Mouse (Mus musculus) layer of hippocampus, adult 9-11 months (tissue): ENCODE data around the gene Kdm2a.

ENCODE experiments used
- DNase-seq: peaks from one replicate; pipeline ENCODE4 v3.0.0; 2022

The Kdm2a gene

DNA sequence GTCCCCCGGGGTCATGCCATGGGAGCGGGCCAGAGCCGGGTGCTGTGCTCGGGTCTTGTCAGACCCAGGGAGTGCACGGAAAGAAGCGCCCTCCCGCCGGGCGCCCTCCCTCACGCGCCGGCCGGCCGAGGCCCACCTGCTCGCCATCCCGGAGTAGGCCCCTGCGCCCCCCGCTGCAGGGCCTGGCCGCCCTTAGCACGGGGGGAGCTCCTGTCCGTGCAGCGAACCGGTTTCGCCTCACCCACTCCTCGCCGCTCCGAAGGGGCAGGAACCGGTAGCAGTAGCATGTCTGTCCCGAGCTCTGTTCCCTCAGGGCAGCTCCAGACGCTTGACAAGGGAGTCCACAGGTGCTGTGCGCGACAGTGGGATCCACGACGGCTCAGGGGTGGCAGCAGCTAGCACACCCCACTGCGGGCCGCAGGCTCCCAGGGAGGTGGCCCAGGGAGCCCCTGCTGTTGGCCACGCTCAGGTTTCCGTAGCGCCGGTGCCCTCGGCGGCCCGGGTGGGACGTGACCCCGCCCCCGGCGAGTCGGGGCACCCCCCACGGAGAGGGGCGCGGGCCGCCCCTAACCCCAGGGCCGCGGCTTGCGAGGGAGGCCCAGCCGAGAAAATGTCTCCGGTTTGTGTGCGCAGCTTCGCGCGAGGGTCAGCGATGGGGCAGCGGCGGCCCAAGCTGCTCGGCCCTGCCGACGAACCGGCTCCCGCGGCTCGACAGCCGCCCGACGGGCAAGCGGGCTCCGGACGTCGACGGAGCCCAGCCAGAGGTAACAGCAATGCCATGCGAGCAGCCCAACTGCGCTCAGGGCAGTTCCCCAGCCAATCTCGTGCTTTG, at the start of gene Kdm2a:
Gene Kdm2a, minus strand, starts transcription at position 488 of the 832 bp plus-strand sequence.
- DNase-seq, result peak; percentile 45

DNA sequence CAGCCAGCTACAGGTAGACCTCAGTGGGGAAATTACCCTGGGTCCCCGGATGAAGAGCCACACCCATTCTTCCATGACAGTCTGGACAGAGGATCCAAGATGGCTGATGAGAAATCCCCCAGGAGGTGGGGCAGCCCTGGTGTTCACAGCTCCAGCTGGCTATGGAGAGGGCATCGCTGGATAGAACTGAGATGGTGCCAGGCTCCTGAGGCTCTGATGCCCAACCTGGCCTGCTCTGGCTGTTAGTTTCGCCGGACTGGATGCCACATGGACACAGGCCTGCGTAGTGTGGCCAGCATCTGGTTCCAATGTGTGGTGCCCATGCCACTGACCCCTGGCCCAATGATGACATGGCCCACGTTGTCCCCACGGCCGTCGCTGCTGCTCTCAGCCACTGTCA, 49.4 kb upstream of the Kdm2a start:
- DNase-seq, result no peak

DNA sequence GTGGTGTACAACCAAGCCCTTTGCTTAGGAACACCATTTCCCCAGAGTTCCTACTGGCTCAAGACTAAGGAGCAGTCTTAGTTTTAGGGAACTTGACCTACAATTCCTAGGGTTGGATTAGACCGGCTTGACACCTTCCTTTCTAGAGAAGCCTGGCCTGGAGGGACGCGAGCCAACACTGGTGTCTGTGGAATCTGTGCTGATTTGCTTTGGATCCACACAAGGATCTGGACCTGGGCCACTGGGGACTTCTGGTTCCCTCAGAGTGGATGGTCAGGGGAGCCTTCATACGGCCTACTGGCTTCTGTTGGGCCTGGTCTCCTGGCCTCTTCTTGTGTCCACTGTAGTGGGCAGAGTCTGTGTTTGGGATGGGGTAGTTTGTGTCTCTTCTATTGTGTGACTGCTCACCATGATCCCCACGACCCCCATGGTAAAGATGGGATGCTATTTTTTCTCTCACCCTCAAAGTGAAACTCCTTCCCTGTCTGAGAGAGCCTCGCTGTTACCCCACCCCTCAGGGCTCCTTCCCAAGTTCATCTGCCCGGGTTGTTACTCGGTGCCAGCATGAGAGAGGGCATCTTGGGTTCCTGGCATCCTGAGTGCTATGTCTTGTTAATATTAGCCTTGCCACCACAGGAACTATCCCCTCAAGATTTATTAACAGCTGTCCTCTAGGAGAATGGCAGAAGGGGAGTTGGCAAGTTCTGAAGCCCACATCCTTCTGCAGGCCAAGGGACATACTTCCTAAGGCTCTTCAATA, 48.8 kb upstream of the Kdm2a start:
- DNase-seq, result no peak

DNA sequence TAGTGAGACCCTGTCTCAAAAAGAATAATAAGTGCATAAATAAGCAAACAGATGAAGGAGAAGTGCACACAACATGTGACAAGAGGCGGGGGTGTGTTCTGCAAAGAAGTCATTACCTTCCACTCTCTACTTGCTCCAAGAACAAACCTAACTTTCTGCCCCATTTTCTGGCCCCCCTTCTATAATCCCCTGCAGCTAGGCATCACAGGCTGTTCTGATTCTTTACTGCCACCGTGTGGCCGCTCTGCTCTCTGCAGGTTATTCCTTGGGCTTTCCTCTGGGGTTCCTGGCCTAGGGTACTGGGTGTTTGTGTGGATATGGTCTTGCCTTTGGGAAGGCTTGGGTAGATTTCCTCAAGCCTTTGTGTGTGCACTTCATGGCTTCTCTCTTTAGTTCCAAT, 44.3 kb upstream of the Kdm2a start:
- peak; percentile 45 for DNase-seq

DNA sequence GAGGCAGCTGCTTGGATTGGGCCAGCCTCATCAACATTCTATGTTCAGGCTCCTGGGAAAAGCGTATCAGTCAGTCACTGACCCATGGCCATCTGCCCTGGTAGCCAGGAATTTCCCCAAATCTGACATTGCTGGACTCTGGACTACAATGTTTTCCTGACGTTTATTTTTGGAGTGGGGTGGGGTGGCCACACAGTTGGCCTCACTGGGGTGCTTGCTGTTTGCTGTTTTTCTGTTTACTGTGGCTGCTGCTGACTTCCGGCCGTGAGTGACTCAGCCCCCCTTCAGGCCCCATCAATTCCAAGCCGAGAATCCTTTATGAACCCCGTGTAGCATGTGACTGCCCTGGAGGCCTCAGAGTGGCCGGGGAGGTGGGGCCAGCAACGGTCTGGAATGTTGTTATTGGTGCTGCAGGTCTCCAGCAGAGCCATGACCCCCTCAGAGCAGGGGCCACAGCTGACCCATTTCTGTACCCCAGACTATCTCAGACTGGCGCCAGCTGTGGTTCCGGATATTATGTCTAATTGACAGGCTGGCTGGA, 43.6 kb upstream of the Kdm2a start:
- DNase-seq, result no peak

DNA sequence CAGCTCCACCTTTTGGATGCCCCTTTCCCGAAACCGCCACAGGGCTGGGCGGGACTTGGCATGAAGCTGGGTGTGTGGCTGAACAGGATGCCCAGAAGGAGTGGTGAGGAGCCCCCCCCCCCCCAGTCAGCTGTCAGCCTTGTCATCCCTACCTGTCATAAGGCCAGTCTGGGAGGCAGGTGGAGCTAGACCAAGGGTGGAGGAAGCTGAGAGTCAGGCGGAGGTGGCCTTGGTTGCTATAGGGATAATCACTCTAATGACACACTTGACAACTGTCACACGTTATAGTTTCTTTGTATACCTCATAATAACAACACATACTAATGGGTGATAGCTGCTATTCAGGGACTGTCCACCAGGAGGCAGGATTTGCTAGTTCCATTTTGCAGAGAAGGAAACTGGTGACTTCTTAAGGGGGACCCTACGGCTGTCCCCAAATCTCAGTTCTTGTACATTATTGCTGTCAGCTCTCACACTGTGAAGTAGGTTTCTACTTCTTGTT, 43.1 kb upstream of the Kdm2a start:
- peak; percentile 19 for DNase-seq

DNA sequence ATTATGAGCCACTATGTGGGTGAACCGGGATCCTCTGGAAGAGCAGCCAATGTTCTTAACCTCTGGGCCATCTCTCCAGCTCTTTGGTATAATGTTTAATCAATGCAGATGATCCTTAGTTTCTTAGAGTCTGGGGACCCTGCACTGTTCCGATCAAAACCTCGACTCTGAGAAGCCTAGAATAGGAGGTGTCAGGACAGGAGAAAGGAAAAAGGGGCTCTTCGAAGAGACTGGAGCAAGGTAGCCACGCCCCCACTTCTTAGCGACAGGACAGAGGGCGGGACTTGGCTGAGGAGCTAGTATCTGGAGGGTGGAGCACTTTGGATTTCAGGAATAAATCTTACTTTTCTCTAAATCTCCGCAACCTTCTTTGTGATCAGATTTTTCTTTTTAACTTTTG, 42.1 kb upstream of the Kdm2a start:
- DNase-seq, result no peak

DNA sequence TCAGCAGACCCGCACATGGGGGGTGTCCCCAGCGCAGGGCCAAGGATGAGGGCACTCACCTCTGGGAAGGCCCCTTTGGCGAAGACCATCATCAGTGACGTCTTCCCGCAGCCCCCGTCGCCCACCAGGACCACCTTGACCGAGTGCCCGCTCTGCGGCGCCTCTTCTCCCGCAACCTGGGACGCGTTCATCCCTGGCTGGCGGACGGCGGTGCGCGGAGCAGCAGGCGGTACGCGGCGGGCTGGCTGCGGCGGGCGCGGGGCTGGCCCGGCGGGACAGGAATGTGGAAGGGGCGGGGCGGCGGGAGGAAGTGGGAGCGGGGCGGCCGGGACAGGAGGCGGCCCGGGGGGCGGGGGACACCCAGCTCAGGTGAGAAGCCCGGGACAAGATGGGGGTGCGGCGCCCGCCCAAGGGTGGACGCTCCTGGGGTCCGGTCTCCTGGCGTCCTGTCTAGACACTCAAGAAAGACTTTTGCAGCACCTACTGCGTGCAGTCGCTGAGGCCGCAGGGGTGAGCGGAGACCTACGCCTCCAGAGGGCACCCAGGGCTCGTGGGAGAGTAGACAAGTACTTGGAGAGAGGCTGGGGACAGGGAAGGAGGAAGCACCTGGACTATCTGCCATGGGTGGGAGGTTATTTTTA, 41.2 kb upstream of the Kdm2a start, which contains the start of gene Rhod:
Gene Rhod, minus strand, starts transcription at position 272 of the 641 bp plus-strand sequence.
- no peak for DNase-seq

DNA sequence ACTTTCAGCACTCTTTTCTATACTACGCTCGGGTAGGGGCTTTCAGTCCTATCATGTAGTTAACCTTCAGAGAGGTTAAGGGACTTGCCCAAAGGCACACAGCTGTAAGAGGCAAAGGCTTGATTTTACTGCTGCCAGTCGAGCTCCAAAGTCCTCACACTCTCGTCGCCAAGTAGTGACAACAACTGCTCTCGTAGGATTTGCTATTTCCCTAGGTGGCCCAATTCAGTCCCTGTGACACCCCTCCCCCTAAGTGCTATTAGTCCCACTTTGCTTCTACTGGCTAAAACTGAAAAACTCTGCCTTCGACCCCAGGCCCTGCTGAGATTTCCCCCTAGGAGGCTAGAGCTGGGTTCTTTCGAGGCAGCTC, 40.7 kb upstream of the Kdm2a start:
- DNase-seq, result no peak

DNA sequence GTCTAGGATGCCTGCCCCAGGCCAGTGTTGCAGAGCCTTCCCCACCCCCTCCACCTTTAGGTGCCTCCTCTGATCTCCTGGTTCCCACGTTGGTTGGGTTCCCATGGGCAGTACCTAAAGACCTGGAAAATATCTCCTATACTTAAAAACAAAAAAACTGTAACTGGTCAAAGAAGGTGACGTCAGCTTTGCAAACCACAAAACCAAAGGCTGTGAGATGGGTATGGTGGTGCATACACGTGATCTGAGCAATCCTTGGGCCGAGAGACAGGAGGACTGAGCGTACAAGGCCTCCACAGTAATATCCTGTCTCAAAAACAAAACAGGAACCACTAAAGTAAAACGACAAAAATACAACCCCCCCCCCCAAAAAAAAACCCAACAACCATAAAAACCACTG, 39.8 kb upstream of the Kdm2a start:
- no peak for DNase-seq

DNA sequence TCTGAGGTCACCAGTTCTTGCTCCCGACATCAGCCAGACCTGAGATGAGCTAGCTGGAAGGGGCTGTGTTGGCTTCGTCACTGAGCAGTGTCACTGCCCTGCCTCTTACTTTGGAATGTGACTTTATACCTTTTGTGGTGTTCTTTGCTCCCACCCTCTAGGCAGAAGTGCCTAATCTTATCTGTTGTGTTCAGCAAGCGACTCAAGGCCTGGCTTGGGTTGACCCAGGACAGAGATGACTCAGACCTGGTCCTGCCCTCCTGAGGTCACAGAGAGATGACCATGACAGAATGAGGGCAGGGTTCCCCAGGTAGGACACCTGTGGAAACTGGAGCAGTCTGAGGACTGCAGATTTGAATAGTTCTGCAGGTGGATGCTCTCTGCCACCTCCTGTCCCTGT, 38.2 kb upstream of the Kdm2a start:
- no peak for DNase-seq

DNA sequence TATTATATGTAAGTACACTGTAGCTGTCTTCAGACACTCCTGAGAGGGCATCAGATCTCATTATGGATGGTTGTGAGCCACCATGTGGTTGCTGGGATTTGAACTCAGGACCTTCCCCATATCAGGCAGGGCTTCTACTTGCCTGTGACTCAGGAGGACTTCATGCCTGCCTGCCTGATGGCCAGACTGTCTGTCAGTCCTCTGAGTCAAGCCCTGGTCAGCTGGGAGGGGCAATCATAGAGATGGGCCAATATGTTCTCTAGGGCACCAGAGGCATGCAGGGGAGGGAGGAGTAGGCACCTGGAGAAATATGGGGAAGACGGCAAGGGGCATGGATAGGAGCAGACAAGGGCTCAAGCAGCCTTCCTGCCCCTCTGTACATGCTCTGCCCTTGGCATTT, 36.9 kb upstream of the Kdm2a start:
- DNase-seq, result no peak

DNA sequence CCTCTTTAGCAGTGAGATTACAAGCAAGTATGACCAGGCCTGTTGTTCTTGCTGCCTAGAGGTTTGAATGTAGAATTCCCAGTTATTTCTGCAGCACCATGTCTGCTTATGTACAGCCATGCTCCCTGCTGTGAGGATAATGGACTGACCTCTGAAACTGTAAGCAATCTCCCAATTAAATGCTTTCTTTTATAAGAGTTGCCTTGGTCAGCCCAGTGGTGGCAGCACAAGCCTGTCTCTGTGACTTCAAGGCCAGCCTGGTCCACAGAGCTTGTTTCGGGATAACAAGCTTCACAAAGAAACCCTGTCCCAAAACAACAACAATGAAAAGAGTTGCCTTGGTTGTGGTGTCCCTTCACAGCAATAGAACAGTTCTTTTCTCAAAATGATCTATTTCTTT, 35.7 kb upstream of the Kdm2a start:
- DNase-seq, result no peak

DNA sequence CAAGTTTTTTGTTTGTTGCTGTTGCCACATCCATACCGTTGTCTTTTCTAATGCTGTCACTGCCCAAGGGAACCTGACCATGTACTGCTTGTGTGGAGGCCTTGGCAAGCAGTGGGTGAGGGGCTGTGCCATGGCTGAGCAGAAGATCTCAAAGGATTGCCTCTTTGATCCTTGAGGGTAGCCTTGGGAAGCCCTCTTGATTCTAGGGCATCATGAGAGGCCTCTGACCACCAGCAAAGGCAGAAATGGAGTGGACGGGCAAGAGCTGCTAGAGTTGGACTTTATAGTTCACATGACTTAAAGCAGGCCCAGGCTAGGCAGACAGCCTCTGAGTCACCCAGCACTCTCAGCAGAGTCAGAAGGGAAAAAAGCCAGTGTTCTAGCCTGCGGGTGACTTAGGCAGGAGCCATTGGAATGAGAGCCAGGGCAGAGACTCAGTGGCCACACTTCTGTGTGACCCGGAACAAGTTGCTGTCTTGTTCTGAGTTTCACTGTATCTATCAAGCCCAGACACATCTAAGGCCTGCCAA, 32.1 kb upstream of the Kdm2a start:
- DNase-seq, result no peak

DNA sequence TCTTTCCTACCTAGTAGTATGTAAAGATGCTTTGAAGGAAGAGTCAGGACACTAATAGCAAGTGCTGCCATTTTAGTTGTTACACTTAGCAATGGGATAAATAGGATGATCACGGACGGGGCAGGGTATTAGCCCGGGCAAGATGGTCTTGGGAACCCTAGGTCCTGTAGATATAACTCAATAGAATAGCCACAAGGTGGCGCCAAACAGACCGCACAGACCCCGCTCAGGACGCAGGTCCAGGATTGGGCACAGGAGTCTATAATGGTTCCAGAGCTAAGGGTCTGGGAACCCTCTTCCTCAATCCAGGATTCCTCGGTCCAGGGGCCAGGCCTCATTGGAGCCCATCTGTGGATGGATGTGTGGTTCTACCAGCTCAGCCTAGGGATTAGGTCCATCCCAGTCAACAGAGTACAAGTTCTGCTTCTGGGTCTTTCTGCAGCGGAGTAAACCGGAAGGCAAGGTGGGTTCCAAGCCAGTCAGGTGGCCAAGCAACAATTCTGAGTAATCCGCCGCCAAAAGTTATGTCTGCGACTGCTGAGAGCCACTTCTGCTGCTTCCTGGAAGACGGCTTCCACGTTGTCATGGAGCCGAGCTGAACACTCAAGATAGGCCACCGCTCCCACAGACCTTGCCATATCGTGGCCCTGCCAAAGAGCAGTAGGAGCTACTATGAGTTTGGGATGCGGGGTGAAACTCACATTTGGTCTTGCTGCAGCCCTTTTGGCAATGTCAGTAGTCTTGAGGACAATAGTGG, 27.7 kb upstream of the Kdm2a start:
- no peak for DNase-seq

DNA sequence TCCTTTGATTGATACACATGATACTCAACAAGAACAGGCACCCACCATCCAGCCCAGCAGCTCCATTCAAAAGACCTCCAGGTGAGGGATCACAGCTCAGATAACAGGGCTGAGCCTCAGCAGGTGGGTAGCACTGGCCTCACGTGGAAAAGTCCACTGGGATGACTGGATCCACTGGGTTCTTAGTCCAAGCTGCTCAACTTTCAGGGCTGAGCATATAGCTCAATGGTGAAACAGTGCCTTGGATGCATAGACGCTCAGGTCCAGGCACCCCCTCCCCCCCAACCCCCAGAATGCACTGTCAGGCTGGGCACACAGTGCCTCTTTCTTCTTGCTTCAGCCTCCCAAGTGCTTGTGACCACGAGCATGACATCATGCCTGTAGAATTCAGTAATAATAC, 24.9 kb upstream of the Kdm2a start:
- no peak for DNase-seq

DNA sequence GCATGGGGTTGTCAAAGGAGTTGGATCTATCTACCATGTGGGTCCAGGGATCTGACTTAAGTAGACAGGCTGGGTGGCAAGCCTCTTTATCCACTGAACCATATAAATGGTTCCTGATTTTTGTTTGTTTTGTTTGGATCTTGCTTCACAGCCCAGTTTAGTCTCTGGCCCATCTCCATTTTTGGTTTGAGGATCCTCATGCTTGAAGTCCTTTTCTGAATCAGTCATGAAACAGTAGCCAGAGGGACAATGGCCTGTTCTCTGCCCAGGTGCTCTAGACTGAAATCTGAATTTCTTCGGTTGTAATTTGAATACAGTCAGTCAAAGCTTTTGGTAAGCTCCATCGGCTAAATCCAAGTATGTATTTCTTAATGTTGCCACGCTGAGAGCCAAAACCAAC, 24.5 kb upstream of the Kdm2a start:
- no peak for DNase-seq

DNA sequence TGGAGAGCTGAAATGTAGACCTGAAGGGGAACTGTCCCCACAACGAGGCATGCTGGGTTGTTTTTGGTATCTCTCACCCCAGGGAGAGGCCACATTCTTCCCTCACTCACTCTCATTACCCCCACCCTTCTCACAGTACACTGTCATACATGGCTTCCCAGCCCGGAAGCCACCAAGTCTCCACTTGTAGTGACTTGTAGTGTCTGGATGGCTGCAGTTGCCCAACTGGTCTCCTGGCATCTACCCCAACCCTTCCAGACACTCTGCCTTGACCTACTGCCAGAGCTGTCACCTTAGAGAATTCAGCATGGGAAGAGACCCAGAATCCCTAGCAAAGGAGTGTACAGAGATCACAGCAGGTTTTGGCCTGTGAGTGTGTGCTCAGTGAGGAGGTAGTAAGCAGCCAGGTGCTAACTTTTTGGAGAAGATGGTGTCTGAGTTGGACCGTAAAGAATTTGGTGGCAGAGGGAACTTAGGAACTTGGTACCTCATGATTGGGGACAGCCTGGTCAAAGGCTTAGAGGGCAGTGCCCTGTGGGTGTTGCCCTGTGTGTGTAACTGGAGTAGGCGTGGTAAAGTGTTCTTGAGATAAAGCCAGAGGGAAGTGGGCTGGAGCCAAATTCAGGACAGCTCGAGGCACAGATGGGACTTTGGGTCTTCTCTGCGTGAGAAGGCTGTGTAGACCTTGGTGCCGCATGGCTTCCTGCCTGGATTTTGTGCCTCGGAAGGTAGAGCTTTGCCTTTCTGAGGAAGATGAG, 22.2 kb upstream of the Kdm2a start:
- DNase-seq, result no peak

DNA sequence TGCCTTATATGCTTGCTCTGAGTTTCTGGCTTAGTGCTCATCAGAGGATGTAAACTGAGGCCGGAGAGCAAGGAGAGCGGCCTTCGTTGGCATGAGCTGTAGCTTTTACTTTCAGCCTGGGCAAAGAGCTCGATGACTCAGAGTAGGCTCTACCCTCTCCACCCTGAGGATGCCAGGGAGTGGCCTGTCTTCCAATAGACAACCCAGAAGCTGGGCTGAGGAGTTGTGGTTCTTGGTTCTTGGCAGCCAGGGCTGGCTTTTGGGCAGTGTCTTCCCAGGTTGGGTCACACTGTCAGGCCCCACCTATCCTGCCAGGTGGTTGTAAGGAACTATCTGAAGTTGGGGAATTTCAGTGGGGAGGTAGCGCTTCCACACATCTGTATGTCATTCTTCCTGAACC, 21.6 kb upstream of the Kdm2a start:
- DNase-seq, result no peak

DNA sequence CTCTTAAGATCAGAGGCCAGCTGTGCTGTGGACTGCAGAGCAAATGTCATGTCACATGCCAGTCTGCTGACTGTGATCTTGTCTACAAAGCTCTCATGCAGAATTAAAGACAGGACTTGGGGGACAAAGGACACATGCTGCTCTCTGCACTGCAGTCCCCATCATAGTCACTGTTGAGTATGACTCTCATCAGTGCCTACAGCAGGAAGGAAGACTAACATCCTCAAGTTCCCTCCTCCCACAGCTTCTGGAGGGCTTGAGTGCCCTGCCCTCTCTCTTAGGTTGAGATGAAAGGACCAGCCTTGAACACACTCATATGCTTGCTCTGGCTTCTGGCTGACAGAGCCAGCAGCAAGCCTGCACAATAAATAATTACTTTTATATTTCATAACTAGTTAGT, 19.6 kb upstream of the Kdm2a start:
- DNase-seq, result no peak

DNA sequence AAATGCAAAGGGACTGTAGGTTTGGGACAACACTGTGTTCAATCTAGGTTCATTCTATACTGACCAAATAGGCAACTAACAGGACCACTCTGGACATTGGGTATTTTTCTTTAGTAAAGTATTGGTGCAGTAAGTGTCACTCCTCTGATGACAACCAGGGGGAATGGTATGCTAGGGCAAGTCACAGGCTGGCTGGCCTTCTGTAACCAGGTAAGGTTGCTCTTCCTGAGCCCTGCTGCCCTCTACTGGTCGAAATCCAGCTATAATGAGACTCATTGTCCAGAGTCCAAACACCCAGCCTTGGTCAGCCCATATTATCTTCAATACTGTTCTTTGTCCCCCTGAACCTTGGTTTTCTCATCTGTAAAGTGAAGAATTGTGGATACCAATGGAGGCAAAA, 19.1 kb upstream of the Kdm2a start:
- peak; percentile 39 for DNase-seq

DNA sequence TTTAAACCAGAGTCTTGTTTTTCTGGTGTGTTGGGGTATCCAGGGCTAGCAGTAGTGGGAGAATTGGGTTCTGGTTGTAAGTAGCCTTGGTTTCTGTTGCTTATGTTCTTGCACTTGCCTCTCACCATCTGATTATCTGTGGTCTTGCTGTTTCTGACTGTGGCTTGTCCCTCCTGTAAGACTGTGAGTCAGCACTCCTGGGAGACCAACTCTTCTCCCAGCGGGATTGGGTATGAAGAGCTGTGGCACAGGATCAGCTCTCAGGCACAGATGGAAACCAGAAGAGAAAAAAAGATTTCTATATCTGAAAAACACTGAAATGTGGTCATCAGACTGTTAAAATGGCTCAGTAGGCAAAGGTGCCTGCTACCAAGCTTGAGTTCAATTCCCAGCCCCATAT, 16.5 kb upstream of the Kdm2a start:
- no peak for DNase-seq
